In the genomic region with DNA sequence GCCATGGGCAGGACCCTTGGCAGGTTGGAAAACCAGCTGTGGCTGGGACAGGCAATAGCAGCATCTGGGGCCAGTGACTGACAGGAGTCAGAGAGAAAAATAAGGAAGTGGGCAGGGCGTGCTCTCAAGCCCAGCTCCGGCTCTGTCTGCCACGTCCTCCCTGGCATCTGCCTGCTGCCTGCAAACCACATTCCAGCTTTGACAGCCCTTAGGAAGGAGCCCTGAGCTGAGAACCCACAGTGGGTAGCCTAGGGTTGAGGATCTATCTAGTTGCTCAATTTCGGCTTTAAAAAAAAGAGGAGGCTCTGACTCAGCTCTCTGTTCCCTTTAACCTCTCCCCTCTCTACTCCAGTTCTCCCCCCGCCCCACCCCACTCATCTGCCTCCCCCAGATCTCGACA, we compare ENCODE assay signal across 7 mouse cellular contexts. TPM values are rescaled to one million over a fixed set of nuclear protein-coding genes. Genes with fewer than 3 reads are reported as not detected.
DNase-seq lines count a peak whose midpoint lies in the region; ATAC-seq and TF ChIP-seq lines count a peak whose summit lies in the region.

No protein-coding gene starts in this region.

- H3K36me3 ChIP-seq in C2C12 (ENCODE audit: control insufficient read depth, insufficient read depth): no peaks in the 10 kb centered on the region
- H3K36me3 ChIP-seq in midbrain, embryonic 14.5 days (ENCODE audit: control insufficient read depth, insufficient read depth, low read length): no peaks in the 10 kb centered on the region

- H3K4me3 ChIP-seq in C2C12 (ENCODE audit: insufficient read depth, poor library complexity, severe bottlenecking): no peak overlapping the region
- H3K4me3 ChIP-seq in midbrain, embryonic 14.5 days (replicated peaks; ENCODE audit: low read depth, low read length): no peak overlapping the region

- no peaks in the 10 kb centered on the region for H3K79me2 ChIP-seq in C2C12 (ENCODE audit: control insufficient read depth, insufficient read depth)

- H3ac ChIP-seq in C2C12 (ENCODE audit: control insufficient read depth, insufficient read length, low read depth): peak overlapping the region; percentile 8

- H3K4me2 ChIP-seq in midbrain, embryonic 14.5 days (ENCODE audit: low read length): no peak overlapping the region

- peak; percentile 94 for DNase-seq in 416B (ENCODE audit: low read depth)
- DNase-seq in right cerebral cortex, postnatal 4 days: no peak
- DNase-seq in midbrain, embryonic 14.5 days: no peak
- DNase-seq in cerebellum, postnatal 10 days: no peak

- H3K9me3 ChIP-seq in midbrain, embryonic 14.5 days (ENCODE audit: control insufficient read depth, low read length): no peaks in the 10 kb centered on the region

- TF ChIP-seq CTCF in C2C12 (IDR thresholded peaks at IDR 0.05; ENCODE audit: control insufficient read depth, insufficient read depth, insufficient read length): no peak

- no peaks in the 10 kb centered on the region for H3K27me3 ChIP-seq in C2C12 (ENCODE audit: control insufficient read depth, insufficient read depth, insufficient read length)
- H3K27me3 ChIP-seq in midbrain, embryonic 14.5 days (ENCODE audit: control insufficient read depth, insufficient read depth, low read length): no peaks in the 10 kb centered on the region

- H3K4me1 ChIP-seq in midbrain, embryonic 14.5 days (ENCODE audit: control insufficient read depth, insufficient read depth, low read length): 0 out of 2 replicates have a peak, but pooled peaks cover 6% of the 10 kb centered on the region

- no peak overlapping the region for H3K27ac ChIP-seq in midbrain, embryonic 14.5 days (replicated peaks; ENCODE audit: low read depth, low read length)

- no peaks in the 10 kb centered on the region for H3K79me3 ChIP-seq in C2C12 (ENCODE audit: low read depth)

- peak; percentile 88 for ATAC-seq in hematopoietic stem cell, adult 5-6 weeks (replicated peaks in 1 of 2; ENCODE audit: insufficient read depth in 1 of 2, low FRiP score in 2 of 2, low TSS enrichment in 1 of 2, low read depth in 1 of 2, poor library complexity in 2 of 2, severe bottlenecking in 2 of 2)
- peak; percentile 79 for ATAC-seq in megakaryocyte, adult 5-6 weeks (ENCODE audit: poor library complexity, severe bottlenecking)
- no peak for ATAC-seq in midbrain, embryonic 14.5 days (ENCODE audit: low FRiP score, low TSS enrichment)

- no peak overlapping the region for H3K9ac ChIP-seq in midbrain, embryonic 14.5 days (replicated peaks; ENCODE audit: low read length)

- 63% methylated on average over 6 of the region's 6 CpGs for WGBS in midbrain, embryonic 14.5 days

TF ChIP-seq in C2C12, 6 proteins besides CTCF, POLR2A, EP300 and RAD21:
- peak; percentile 2 for TF ChIP-seq MYOD1 (IDR thresholded peaks at IDR 0.05; ENCODE audit: control insufficient read depth, insufficient read length, low read depth)
- no peak for TF ChIP-seq MYOG (IDR thresholded peaks at IDR 0.05; ENCODE audit: control insufficient read depth, extremely low read depth, insufficient read length)
- peak; percentile 78 for TF ChIP-seq MAX (IDR thresholded peaks at IDR 0.05)
- TF ChIP-seq CEBPB (IDR thresholded peaks at IDR 0.05; ENCODE audit: low read depth): peak; percentile 89
- no peak for TF ChIP-seq FOSL1 (IDR thresholded peaks at IDR 0.05; ENCODE audit: insufficient read depth, low read length, poor library complexity, severe bottlenecking)
- no peak for TF ChIP-seq USF1 (IDR thresholded peaks at IDR 0.05; ENCODE audit: low read depth)

RNA-seq across cellular contexts. Expression of a gene that starts 11.6 kb away (rescaled TPM):
- 19.7 TPM for polyA plus RNA-seq in C2C12 (2012; fragmentation: generic; extraction: Trizol)
- total RNA-seq in hematopoietic stem cell, adult 5-6 weeks (2017): 14.6 and 25.8 TPM in 2 replicates
- 12.9 and 13.3 TPM in 2 replicates for total RNA-seq in megakaryocyte, adult 5-6 weeks (2015)
- total RNA-seq in megakaryocyte, adult 5-6 weeks (2017): 19.0 and 24.1 TPM in 2 replicates
- polyA plus RNA-seq in midbrain, embryonic 14.5 days (2014; fragmentation: Nextera tagmentation; extraction: Ambion mirVana): 9.3 and 11.9 TPM in 2 replicates

RNA-seq across cellular contexts. Expression of a gene that starts 16.7 kb away (rescaled TPM):
- 18.1 TPM for polyA plus RNA-seq in C2C12 (2012; fragmentation: generic; extraction: Trizol)
- total RNA-seq in hematopoietic stem cell, adult 5-6 weeks (2017): 20.3 and 28.3 TPM in 2 replicates
- total RNA-seq in megakaryocyte, adult 5-6 weeks (2015): 22.7 and 24.4 TPM in 2 replicates
- 35.4 and 41.2 TPM in 2 replicates for total RNA-seq in megakaryocyte, adult 5-6 weeks (2017)
- polyA plus RNA-seq in midbrain, embryonic 14.5 days (2014; fragmentation: Nextera tagmentation; extraction: Ambion mirVana): 20.3 and 23.5 TPM in 2 replicates
